Mouse (Mus musculus): ENCODE measurements around the gene Crhr1.

Crhr1 gene

GRCm38 (mm10) chr11:104132580-104133441, at the start of gene Crhr1:
Crhr1 (plus strand) TSS chr11:104132855.
- in situ Hi-C loops (cut with MboI): no loop called here

DNA sequence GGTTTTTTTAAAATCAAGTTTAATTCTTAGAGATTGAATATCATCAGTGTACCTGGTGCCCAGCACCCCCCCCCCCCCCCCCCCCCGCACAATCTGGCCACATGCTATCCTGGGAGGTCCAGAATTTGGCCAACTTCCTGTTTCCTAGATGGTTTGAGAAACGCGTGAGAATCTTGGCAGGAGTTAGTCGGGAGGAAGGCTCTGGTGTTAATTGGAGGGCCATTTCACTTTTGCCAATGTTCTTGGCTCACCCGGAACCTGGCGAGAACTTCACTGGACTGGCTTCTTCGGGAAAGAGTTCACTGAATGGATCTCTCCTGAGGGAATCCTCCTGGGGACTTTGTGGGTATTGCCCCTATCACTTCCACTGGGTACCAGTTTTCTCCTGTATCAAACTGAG, 49.4 kb upstream of the Crhr1 start:
- in situ Hi-C loops (cut with MboI): no loop called here

DNA sequence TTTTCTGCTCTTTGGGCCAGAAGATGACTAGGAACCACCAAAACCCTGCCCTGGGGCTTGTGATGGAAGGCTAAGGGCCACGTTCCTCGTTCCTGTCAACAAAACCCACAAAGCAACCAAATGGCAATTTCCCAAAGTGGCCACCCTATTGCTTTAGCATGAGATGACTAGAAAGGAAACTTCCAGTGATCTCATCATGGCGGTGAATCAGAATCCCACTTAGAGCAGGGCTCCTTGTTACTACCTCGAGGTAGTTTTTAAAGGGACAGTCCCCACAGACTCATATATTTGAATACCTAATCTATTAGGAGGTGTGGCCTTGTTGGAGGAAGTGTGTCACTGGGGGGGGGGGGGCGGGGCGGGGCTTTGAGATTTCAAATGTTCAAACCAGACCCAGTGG, 48.9 kb upstream of the Crhr1 start:
- in situ Hi-C loops (cut with MboI): no loop called here

DNA sequence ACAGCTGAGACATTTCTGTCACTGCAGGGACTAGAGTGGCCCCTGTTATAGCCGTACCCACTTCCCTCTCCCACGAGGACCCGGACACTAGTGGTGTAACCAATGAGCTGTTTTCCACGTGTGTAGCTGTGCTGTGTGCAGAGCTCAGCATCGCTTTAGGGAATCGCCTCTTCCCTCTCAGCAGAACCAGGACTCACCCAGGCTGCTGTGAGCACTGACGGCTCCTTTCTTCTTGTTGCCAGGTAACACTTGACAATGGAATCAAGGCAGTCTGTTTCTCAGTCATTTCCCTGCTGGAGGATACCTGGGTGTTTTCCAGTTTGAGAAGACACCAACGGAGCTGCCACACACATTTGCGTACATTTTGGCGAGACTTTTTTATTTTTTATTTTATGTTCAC, 44.1 kb upstream of the Crhr1 start:
- in situ Hi-C loops (cut with MboI): no loop called here

- in situ Hi-C loops (cut with MboI): no loop called here
These were observed 41.9 kb upstream of the Crhr1 start for GRCm38 (mm10) chr11:104090769-104091168.

DNA sequence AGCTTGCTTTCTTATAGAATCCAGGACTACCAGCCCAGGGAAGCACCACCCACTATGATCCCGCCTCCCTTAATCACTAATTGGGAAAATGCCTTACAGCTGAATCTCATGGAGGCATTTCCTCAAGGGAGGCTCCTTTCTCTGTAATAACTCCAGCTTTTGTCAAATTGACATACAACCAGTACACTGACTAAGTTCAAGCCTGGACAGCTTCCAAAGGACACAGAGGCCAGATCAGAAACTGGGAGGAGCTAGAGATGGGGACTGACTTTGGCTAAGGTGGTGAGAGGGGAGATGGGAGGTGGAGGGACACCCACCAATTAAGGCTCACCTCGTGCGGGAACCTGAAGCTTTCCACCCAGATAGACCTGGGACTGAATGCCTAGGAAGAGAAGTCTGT, 37.5 kb upstream of the Crhr1 start:
- in situ Hi-C loops (cut with MboI): no loop called here

- in situ Hi-C loops (cut with MboI): no loop called here
These were observed 36.1 kb upstream of the Crhr1 start for GRCm38 (mm10) chr11:104096536-104096935.

- in situ Hi-C loops (cut with MboI): no loop called here
These were observed 33.1 kb upstream of the Crhr1 start for GRCm38 (mm10) chr11:104099542-104099941.

DNA sequence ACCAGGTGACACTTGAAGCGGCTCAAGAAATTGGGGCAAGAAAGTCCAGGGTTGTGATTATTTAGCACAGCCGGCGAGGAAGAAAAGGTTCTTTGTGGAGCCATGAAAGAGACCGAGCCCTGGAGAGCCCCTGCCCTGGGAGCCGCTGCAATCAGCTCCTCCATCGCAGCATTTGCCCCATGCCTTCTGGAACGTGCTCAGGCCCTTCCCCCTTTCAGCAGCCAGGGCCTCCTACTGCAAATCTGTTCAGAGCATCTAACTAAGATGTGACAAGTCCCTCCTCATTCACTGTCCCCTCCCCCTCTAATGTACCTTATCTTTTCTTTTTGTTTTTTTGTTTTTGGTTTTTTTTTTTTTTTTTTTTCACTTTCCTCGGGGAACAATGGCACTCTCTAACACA, 30.0 kb upstream of the Crhr1 start:
- in situ Hi-C loops (cut with MboI): no loop called here

- in situ Hi-C loops (cut with MboI): no loop called here
These were observed 26.3 kb upstream of the Crhr1 start for GRCm38 (mm10) chr11:104106329-104106728.

- in situ Hi-C loops (cut with MboI): no loop called here
These were observed 25.7 kb upstream of the Crhr1 start for GRCm38 (mm10) chr11:104106969-104107368.

DNA sequence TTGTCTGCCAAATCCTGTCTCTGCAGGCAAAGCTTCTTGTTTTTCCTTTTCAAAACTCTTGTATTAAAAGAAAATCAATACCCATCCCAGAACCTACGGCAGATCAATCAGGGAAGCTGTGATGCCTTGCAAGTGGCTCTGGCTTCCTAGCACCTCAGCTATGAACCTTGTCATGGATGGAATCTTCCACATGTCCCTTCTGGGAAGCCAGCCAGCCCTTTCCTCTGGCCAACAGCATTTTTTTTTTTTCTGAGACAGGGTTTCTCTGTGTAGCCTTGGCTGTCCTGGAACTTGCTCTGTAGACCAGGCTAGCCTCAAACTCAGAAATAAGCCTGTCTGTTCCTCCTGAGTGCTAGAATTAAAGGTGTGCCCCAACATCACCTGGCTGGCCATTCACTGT, 22.3 kb upstream of the Crhr1 start:
- in situ Hi-C loops (cut with MboI): no loop called here

GRCm38 (mm10) chr11:104111851-104112250, 20.8 kb upstream of the Crhr1 start:
- in situ Hi-C loops (cut with MboI): no loop called here

DNA sequence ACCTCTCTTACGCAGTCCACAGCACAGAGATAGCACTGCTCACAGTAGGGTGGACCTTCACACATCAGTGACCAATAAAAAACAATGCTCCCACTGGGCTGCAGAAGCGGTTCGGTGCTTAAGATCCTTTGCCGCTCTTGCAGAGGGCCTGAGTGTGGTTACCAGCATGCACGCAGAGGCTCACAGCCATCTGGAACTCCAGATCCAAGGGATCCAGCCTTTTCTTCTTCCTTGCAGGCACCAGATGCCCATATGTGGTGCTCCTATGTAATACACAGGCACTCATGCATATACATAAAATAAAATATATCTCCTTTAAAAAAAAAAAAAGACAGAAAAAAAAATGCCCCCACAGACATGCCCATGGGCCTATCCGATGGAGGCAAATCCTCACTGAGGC, 19.0 kb upstream of the Crhr1 start:
- in situ Hi-C loops (cut with MboI): no loop called here

DNA sequence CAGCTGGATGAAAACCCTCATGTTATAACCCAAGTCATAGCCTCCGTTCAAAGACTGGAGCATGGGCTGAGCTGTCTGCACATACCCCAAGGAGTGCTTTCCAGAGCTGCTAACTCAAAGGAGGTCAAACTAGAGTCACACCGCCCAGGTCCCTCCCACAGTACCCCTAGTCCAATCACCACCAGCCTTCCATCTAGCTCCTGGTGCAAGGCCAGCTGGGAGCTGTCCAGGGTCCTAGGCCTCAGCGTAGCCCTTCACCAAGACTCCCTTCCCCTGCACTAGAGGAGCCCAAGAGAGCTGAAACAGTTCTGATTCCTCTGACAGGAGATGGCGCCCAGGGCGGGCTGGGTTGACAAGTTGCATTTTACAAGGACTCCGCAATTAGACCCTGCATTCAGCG, 18.0 kb upstream of the Crhr1 start:
- in situ Hi-C loops (cut with MboI): no loop called here

- in situ Hi-C loops (cut with MboI): no loop called here
These were observed 14.3 kb upstream of the Crhr1 start for GRCm38 (mm10) chr11:104118356-104118755.

DNA sequence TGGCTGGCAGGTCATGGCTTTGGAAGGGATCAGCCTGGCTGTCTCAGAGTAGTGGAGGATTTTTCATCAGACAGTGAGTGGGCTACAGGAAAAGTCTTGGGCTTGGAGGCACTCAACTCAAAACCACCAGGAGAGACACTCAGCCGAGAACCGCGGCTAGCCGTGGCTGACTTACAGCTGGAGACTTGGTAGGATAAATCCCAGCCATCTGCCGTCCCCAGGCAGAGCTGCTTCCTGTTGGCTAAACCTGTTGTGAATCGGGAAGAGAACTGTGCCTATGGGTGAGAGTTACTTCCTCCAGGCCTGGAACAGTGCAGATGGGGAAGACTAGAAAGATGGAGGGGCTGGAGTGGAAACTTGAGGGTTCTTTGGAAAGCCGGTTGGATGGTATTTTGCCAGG, 9.7 kb upstream of the Crhr1 start:
- in situ Hi-C loops (cut with MboI): no loop called here

DNA sequence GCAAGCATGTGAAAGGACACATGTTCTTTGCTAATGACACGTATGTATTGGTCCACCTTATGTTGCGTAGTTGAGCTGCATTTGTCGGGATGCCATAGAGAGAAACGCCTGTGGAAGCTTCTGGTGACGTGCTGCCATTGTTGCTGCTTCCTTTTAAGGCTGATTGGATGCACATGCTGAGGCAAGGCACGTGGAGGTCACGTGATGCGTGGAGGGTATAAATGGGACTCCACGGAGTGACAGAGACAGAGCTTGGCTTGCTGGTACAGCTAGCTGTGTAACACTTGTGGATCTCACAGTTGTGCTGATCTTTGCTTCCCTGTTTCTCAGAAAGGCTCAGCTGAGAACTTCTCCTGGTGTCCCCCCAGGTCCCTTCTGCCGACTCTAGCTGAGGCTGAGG, 9.2 kb upstream of the Crhr1 start:
- in situ Hi-C loops (cut with MboI): no loop called here

DNA sequence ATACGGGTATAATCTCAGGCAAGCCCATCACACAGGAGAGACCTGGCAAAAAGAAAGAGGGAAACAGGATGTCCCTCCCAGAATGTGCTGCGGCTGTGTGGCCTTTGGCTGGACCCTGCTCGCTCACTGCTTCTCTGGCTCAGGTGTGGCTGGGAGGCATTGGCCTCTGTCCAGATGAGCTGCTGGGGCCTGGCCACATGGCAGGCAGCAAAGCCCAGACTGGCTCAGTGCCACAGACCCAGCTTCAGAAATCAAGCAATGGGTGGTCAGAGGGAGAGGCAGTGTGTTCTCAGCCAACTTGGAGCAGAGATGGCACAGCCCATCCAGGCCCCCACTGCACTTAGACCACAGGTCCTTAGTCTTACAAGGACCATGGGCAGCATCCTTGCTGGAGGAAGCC, 8.1 kb upstream of the Crhr1 start:
- in situ Hi-C loops (cut with MboI): no loop called here

DNA sequence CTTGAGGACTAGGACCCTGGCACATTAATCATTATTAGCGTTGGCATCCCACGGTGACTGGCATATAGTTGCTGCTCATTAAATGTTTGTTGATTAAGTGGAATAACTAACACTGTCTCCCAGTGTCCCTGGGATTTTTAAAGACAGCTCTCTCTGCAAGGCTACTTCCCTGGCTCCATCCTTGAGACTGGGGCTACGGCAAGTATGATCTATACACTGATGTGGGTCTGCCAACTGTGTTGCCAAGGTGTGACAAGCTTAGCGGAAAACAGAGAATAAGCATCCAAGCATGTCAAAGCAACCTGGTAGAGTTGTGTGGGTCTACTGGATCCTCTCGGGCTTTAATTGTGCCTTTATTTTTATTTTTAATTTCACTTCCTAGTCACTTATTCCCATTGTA, 3.2 kb upstream of the Crhr1 start:
- in situ Hi-C loops (cut with MboI): no loop called here

DNA sequence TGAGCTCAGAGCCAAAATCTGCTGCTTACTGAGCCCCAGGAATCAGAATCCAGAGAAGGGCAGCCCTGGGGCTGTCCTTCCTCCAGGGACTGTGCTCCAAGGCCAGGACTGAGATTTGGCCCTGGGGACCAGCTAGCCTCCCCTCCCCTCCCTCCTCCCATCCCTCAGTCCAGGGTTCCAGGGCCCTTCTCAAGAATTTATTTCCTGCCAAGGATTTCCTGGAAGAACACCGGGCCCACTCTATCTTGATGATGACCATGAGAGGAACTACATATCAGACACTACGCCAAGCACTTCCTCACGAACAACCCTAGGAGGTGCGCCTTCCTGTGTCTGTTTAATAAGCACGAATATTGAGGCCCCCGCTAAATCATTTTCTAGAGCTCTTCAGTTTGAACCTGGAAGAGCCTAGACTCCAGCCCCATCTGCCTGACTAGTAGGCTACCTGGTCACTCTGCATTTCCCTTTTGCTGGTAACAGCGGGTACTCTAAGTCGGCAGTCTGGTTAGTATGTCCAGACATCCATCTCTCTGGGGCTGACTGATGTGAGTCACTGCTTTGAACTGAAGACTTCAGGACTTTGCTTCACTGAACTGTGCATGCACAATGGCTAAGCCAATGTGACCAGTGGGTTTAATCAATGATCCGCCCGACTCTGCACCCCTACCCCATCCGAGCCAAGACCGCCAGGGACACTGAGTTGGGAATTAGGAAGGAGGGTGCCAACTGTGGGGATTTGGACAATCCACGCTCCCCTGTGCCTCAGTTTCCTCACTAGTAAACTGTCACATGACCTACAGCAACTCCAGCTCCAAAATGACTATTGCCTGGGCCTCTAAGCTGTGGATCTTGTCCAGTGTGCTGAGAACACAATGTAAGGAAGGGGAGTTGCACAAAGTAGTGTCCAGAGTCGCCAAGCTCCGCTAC, 1.7 kb upstream of the Crhr1 start:
- in situ Hi-C loops (cut with MboI): no loop called here

- in situ Hi-C loops (cut with MboI): no loop called here
These were observed 899 bp upstream of the Crhr1 start for GRCm38 (mm10) chr11:104131756-104132155.

- in situ Hi-C loops (cut with MboI): no loop called here
These were observed 858 bp downstream of the Crhr1 start for GRCm38 (mm10) chr11:104133442-104133983.
